In the genomic region with DNA sequence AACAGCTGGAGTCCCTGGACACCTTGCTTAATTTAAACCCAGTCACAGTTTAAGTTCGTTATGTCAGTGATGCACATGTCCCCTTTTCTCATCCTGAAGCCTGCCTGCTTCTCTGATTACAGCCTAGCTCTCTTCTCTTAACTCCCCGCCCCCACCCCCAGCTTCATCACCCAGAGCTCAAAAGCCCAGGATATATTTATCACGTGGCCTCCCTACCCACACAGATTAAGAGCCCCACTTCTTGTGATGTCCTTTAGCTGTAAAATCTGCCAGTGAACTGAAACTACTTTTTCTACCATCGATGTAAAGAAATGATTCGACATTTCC, we compare ENCODE assay signal across 8 mouse cellular contexts. TPM values are rescaled to one million over a fixed set of nuclear protein-coding genes. Genes with fewer than 3 reads are reported as not detected.
DNase-seq lines count a peak whose midpoint lies in the region; ATAC-seq lines count a peak whose summit lies in the region.

No protein-coding gene starts in this region.

- peak overlapping the region; percentile 66; the same call in 1 of the 2 replicates for H3K27ac ChIP-seq in lung, embryonic 15.5 days
- peak overlapping the region; percentile 58 for H3K27ac ChIP-seq in brown adipose tissue, adult 24 weeks (replicated peaks; ENCODE audit: low read depth, low read length)
- H3K27ac ChIP-seq in hindbrain, embryonic 15.5 days (replicated peaks): peak overlapping the region; percentile 89
- H3K27ac ChIP-seq in midbrain, embryonic 14.5 days (replicated peaks; ENCODE audit: low read depth, low read length): peak overlapping the region; percentile 91

- H3K4me3 ChIP-seq in lung, embryonic 15.5 days: peak overlapping the region; percentile 49
- peak overlapping the region; percentile 72 for H3K4me3 ChIP-seq in brown adipose tissue, adult 24 weeks (ENCODE audit: insufficient read depth, low read depth, low read length)
- H3K4me3 ChIP-seq in hindbrain, embryonic 15.5 days: peak overlapping the region; percentile 93
- H3K4me3 ChIP-seq in midbrain, embryonic 14.5 days (replicated peaks; ENCODE audit: low read depth, low read length): peak overlapping the region; percentile 55

- peak overlapping the region; percentile 46 for H3K9ac ChIP-seq in lung, embryonic 15.5 days
- peak overlapping the region; percentile 48 for H3K9ac ChIP-seq in hindbrain, embryonic 15.5 days
- H3K9ac ChIP-seq in midbrain, embryonic 14.5 days (replicated peaks; ENCODE audit: low read length): peak overlapping the region; percentile 64

- no peaks in the 10 kb centered on the region for H3K27me3 ChIP-seq in lung, embryonic 15.5 days
- H3K27me3 ChIP-seq in hindbrain, embryonic 15.5 days: no peaks in the 10 kb centered on the region
- H3K27me3 ChIP-seq in midbrain, embryonic 14.5 days (ENCODE audit: control insufficient read depth, insufficient read depth, low read length): no peaks in the 10 kb centered on the region

- H3K4me2 ChIP-seq in lung, embryonic 15.5 days: peak overlapping the region; percentile 75
- peak overlapping the region; percentile 65 for H3K4me2 ChIP-seq in hindbrain, embryonic 15.5 days
- peak overlapping the region; percentile 88 for H3K4me2 ChIP-seq in midbrain, embryonic 14.5 days (ENCODE audit: low read length)

- DNase-seq in lung, postnatal 36 days: no peak
- DNase-seq in midbrain, embryonic 14.5 days: peak; percentile 57
- no peak for DNase-seq in right cerebral cortex, postnatal 14 days
- DNase-seq in layer of hippocampus, postnatal 14 days (ENCODE audit: low spot score in 2 of 2): no peak
- DNase-seq in layer of hippocampus, adult 9-11 months: no peak

- H3K9me3 ChIP-seq in lung, embryonic 15.5 days: no peaks in the 10 kb centered on the region
- H3K9me3 ChIP-seq in hindbrain, embryonic 15.5 days: no peaks in the 10 kb centered on the region
- H3K9me3 ChIP-seq in midbrain, embryonic 14.5 days (ENCODE audit: control insufficient read depth, low read length): no peaks in the 10 kb centered on the region

- peaks cover 6% of the 10 kb centered on the region for H3K4me1 ChIP-seq in lung, embryonic 15.5 days
- no peaks in the 10 kb centered on the region for H3K4me1 ChIP-seq in brown adipose tissue, adult 24 weeks (ENCODE audit: control insufficient read depth, insufficient read depth, insufficient read length, low read length)
- peaks cover 22% of the 10 kb centered on the region for H3K4me1 ChIP-seq in hindbrain, embryonic 15.5 days (replicated peaks)
- H3K4me1 ChIP-seq in midbrain, embryonic 14.5 days (ENCODE audit: control insufficient read depth, insufficient read depth, low read length): peaks cover 14% of the 10 kb centered on the region

- WGBS in lung, embryonic 15.5 days: 18% methylated on average over 5 of the region's 5 CpGs
- WGBS in hindbrain, embryonic 15.5 days: 17% methylated on average over 5 of the region's 5 CpGs
- WGBS in midbrain, embryonic 14.5 days: 21% methylated on average over 5 of the region's 5 CpGs

- H3K36me3 ChIP-seq in lung, embryonic 15.5 days: no peaks in the 10 kb centered on the region
- no peaks in the 10 kb centered on the region for H3K36me3 ChIP-seq in hindbrain, embryonic 15.5 days
- H3K36me3 ChIP-seq in midbrain, embryonic 14.5 days (ENCODE audit: control insufficient read depth, insufficient read depth, low read length): no peaks in the 10 kb centered on the region

- ATAC-seq in lung, embryonic 15.5 days (ENCODE audit: borderline replicate concordance, extremely low read depth, low FRiP score, low TSS enrichment): no peak
- ATAC-seq in hindbrain, embryonic 15.5 days (ENCODE audit: low FRiP score, low read depth): no peak
- no peak for ATAC-seq in midbrain, embryonic 14.5 days (ENCODE audit: low FRiP score, low TSS enrichment)

RNA-seq across cellular contexts. Expression of gene Pja2, which starts 1.0 kb away (rescaled TPM):
- 64.8 and 65.2 TPM in 2 replicates for polyA plus RNA-seq in lung, embryonic 15.5 days (2015; fragmentation: Nextera tagmentation; extraction: Ambion mirVana)
- 34.5 and 42.5 TPM in 2 replicates for polyA plus RNA-seq in brown adipose tissue, adult 24 weeks (2012; ENCODE audit: insufficient read depth, insufficient read length, missing spikeins)
- polyA plus RNA-seq in hindbrain, embryonic 15.5 days (2015; fragmentation: Nextera tagmentation; extraction: Ambion mirVana): 178 and 187 TPM in 2 replicates
- 172 and 195 TPM in 2 replicates for polyA plus RNA-seq in midbrain, embryonic 14.5 days (2014; fragmentation: Nextera tagmentation; extraction: Ambion mirVana)
- total RNA-seq in layer of hippocampus, postnatal 14 days (2021): 100 to 1,000 TPM; 381 to 404 TPM
